Mouse (Mus musculus) kidney, adult 2 months (tissue): ENCODE results near the gene Rpp21.

Experiments
- CTCF ChIP-seq: fragments of 200-500 bp; conservative IDR thresholded peaks from 2 replicates; pipeline ENCODE4 v1.5.1; 2011; ENCODE audit warnings: low read depth, mild to moderate bottlenecking, control low read depth, low read length, moderate library complexity, mixed read lengths; ENCODE audit not compliant: insufficient read depth, insufficient read length
- POLR2A ChIP-seq: fragments of 200-500 bp; IDR thresholded peaks from one replicate; pipeline ENCODE4 v1.6.1; 2011; ENCODE audit warnings: low read depth, low read length, control low read depth

DNA sequence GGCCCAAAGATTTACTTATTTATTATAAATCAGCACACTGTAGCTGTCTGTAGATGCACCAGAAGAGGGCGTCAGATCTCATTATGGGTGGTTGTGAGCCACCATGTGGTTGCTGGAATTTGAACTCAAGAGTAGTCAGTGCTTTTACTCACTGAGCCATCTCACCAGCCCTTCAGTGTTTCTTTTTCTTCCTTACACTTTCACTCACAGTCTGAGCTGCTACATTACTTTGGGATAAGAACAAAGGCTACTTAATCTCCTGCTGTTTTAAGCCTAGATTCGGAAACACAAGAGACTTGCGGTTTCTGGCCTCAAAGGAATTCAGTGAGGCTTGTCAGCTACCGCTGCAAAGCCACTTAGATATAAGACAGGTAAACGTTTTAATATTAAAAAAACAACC is 13.8 kb downstream of the Rpp21 start:
- no peak for TF ChIP-seq CTCF
- TF ChIP-seq POLR2A: no peak
